Mouse (Mus musculus) urinary bladder, postnatal 14 days (tissue): Measurements from ENCODE around the gene D330045A20Rik.
"Not testable (repeated sequence)": the region's sequence is repeated elsewhere in the genome, so short reads cannot be mapped to it uniquely, and the experiment has no call there.

Source experiments
- DNase-seq: peaks from one replicate; pipeline ENCODE4 v3.0.0; 2021; ENCODE audit warnings: low spot score

Gene D330045A20Rik

DNA sequence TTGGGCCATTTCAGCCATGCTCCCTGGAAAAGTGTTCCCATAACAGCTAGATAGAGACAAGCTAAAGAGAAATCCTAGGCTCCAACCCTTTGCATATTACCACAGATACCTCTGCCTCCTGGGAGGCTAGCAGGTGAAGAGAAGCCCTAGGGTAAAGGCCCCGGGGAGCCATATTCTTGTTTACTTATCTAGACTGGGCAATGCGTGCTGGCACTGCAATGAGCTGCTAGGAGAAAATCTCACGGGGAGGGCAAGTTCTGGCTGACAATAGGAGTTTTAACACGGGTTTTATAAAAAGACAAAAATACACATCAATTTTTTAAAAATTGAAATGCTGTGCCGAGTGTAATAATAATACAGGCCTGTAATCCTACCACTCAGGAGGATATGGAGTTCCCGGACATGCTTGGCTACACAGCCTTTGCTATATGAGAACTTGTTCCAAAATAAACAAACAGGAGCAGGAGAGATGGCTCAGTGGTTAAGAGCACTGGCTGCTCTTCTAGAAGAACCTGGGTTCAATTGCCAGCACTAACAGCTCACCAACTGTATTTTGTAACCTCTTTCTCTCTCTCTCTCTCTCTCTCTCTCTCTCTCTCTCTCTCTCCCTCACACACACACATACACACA, 98.6 kb downstream of the D330045A20Rik start:
- no peak for DNase-seq

DNA sequence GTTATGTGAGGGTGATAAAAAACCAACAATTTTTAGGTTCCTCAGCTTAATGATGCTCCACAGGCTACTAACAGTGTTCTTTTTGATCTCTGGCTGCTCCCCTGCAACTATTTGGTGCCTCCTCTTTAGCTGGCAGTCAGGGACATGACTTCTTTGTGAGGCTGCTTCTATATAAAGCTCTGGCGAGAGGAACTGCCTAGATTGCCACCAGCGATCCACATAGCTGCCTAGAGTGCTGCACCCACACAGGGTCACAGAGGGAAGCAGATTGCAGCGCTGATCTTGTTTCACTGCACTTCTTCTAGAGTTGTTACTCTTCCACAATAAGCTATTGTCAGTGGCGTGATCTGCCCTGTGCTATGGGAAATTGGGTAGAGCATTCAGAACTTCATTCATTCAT, 103.4 kb downstream of the D330045A20Rik start:
- no peak for DNase-seq

DNA sequence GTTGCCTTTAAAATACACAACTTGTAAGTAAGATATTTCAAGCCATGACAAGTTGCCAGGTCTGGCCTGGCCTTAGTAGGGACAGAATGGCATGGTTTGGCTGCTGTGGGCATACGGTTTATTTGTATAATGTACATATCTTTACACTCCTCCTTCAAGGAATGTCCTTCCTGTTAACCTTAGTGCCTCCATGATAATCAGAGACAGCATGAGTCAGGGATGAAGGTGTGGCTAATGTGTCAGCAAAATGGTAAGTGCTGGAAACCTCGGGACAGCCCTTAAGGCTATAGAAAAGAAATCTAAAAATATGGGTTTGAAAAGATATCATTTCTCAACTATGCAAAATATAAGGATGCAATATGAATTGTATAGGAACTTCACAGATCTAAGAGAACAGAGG, 106.5 kb downstream of the D330045A20Rik start:
- DNase-seq, result not testable (repeated sequence)

DNA sequence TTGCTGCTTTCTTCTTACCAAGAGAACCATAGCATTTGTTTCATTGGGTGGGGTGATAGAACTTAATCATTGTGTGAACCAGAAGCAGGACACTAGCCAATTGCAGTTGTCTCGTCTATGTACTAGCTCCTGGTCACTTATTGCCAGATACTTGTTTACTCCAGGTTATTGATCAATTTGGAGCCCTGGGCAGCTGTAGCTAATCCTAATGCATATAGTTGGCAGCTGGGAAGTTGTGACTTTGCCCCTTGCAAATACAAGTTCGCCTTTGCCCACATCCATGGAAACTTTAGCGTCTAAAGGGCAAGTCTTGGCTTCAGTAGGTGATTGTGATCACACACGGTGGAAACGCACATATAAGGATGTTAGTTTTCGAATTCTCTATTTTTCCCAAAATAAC, 116.2 kb downstream of the D330045A20Rik start:
- DNase-seq, result no peak
